Mouse (Mus musculus): ENCODE results near the gene Limk2. TPM values are rescaled to one million over a fixed set of nuclear protein-coding genes. Genes with fewer than 3 reads are reported as not detected.
A peak's percentile ranks its signal among the peaks of the same experiment; 100 is the strongest.

Gene Limk2
- polyA plus RNA-seq, 1 experiment from 2014 or later = 91.8 TPM

- H3K27me3 ChIP-seq (ENCODE audit: control insufficient read depth, insufficient read depth, low read length) = no peaks in the 10 kb centered on the region
- DNase-seq (ENCODE audit: low spot score) = no peak
- H3K9ac ChIP-seq (ENCODE audit: low read length) = no peak overlapping the region
- H3K36me3 ChIP-seq (ENCODE audit: control insufficient read depth, insufficient read depth, low read length) = peaks cover 7% of the 10 kb centered on the region
- H3K4me2 ChIP-seq (ENCODE audit: low read depth) = no peak overlapping the region
- no peaks in the 10 kb centered on the region for H3K4me1 ChIP-seq (ENCODE audit: control insufficient read depth, insufficient read depth, low read length)
- no peaks in the 10 kb centered on the region; the same call in 1 of the 2 replicates for H3K9me3 ChIP-seq (ENCODE audit: control insufficient read depth, low read length)
- no peak for ATAC-seq (ENCODE audit: insufficient read depth, low FRiP score, low TSS enrichment)
- 87% methylated on average over 3 of the region's 3 CpGs for WGBS
- no peak overlapping the region for H3K27ac ChIP-seq (ENCODE audit: low read depth, low read length)
- no peak overlapping the region for H3K4me3 ChIP-seq (ENCODE audit: low read depth, low read length)
Measured at GRCm38 (mm10) chr11:3427697-3428230, 18.8 kb upstream of the Limk2 start.

- 86% methylated on average over 4 of the region's 4 CpGs for WGBS
- no peak overlapping the region for H3K27ac ChIP-seq (ENCODE audit: low read depth, low read length)
- no peak for DNase-seq (ENCODE audit: low spot score)
- ATAC-seq (ENCODE audit: insufficient read depth, low FRiP score, low TSS enrichment) = no peak
- H3K4me3 ChIP-seq (ENCODE audit: low read depth, low read length) = no peak overlapping the region
- H3K4me2 ChIP-seq (ENCODE audit: low read depth) = no peak overlapping the region
- no peaks in the 10 kb centered on the region for H3K4me1 ChIP-seq (ENCODE audit: control insufficient read depth, insufficient read depth, low read length)
- H3K9ac ChIP-seq (ENCODE audit: low read length) = no peak overlapping the region
- H3K9me3 ChIP-seq (ENCODE audit: control insufficient read depth, low read length) = no peaks in the 10 kb centered on the region; the same call in 1 of the 2 replicates
- H3K36me3 ChIP-seq (ENCODE audit: control insufficient read depth, insufficient read depth, low read length) = peaks cover 5% of the 10 kb centered on the region
- no peaks in the 10 kb centered on the region for H3K27me3 ChIP-seq (ENCODE audit: control insufficient read depth, insufficient read depth, low read length)
Measured at GRCm38 (mm10) chr11:3422242-3422641, 13.3 kb upstream of the Limk2 start.

- no peaks in the 10 kb centered on the region; the same call in none of the 2 replicates for H3K36me3 ChIP-seq (ENCODE audit: control insufficient read depth, insufficient read depth, low read length)
Measured at GRCm38 (mm10) chr11:3418741-3419140, 9.8 kb upstream of the Limk2 start.

GRCm38 (mm10) chr11:3417795-3418194 is 8.8 kb upstream of the Limk2 start:
- 79% methylated on average over 6 of the region's 6 CpGs for WGBS
- H3K36me3 ChIP-seq (ENCODE audit: control insufficient read depth, insufficient read depth, low read length) = no peaks in the 10 kb centered on the region; the same call in none of the 2 replicates

More at GRCm38 (mm10) chr11:3418741-3419140, 9.8 kb upstream of the Limk2 start:
- no peaks in the 10 kb centered on the region; the same call in 1 of the 2 replicates for H3K9me3 ChIP-seq (ENCODE audit: control insufficient read depth, low read length)
- H3K27me3 ChIP-seq (ENCODE audit: control insufficient read depth, insufficient read depth, low read length) = no peaks in the 10 kb centered on the region
- no peak overlapping the region for H3K4me2 ChIP-seq (ENCODE audit: low read depth)
- H3K4me1 ChIP-seq (ENCODE audit: control insufficient read depth, insufficient read depth, low read length) = no peaks in the 10 kb centered on the region
- no peak overlapping the region for H3K9ac ChIP-seq (ENCODE audit: low read length)
- H3K27ac ChIP-seq (ENCODE audit: low read depth, low read length) = no peak overlapping the region
- WGBS = 81% methylated on average over 4 of the region's 4 CpGs
- ATAC-seq (ENCODE audit: insufficient read depth, low FRiP score, low TSS enrichment) (no peak), DNase-seq (ENCODE audit: low spot score) (no peak)
- no peak overlapping the region for H3K4me3 ChIP-seq (ENCODE audit: low read depth, low read length)

DNA sequence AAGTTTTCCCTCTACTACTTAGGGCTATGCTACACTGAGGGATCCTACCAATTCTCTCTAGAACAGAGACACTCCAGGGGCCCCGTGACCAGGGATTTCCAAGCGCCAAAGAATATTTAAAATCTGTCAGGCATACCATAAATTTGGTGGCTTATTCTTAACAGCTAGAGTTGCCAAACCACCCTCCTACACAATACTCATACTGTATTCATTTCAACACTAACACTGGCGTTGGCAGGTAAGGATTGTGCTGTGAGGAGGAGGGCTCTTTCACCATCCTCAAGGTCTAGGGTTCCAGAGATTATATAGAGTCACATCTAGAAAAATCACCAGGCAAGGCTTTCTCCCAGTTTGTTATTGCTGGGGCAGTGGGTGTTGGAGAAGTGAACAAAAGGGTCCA is 7.4 kb upstream of the Limk2 start:
- Histone ChIP-seq H3K9me3 (ENCODE audit: control insufficient read depth, low read length) (no peaks in the 10 kb centered on the region), H3K27me3 (ENCODE audit: control insufficient read depth, insufficient read depth, low read length) (no peaks in the 10 kb centered on the region), H3K27ac (ENCODE audit: low read depth, low read length) (no peak overlapping the region), H3K4me2 (ENCODE audit: low read depth) (no peak overlapping the region), H3K9ac (ENCODE audit: low read length) (no peak overlapping the region), H3K36me3 (ENCODE audit: control insufficient read depth, insufficient read depth, low read length) (no peaks in the 10 kb centered on the region; the same call in none of the 2 replicates), H3K4me1 (ENCODE audit: control insufficient read depth, insufficient read depth, low read length) (no peaks in the 10 kb centered on the region), H3K4me3 (ENCODE audit: low read depth, low read length) (no peak overlapping the region)
- WGBS = 95% methylated on average over 3 of the region's 3 CpGs
- DNase-seq (ENCODE audit: low spot score) (no peak), ATAC-seq (ENCODE audit: insufficient read depth, low FRiP score, low TSS enrichment) (no peak)

More at GRCm38 (mm10) chr11:3417795-3418194, 8.8 kb upstream of the Limk2 start:
- Histone ChIP-seq H3K27me3 (ENCODE audit: control insufficient read depth, insufficient read depth, low read length) (no peaks in the 10 kb centered on the region), H3K9ac (ENCODE audit: low read length) (no peak overlapping the region), H3K4me1 (ENCODE audit: control insufficient read depth, insufficient read depth, low read length) (no peaks in the 10 kb centered on the region), H3K27ac (ENCODE audit: low read depth, low read length) (no peak overlapping the region), H3K4me3 (ENCODE audit: low read depth, low read length) (no peak overlapping the region), H3K4me2 (ENCODE audit: low read depth) (no peak overlapping the region), H3K9me3 (ENCODE audit: control insufficient read depth, low read length) (no peaks in the 10 kb centered on the region)
- DNase-seq (ENCODE audit: low spot score) (no peak), ATAC-seq (ENCODE audit: insufficient read depth, low FRiP score, low TSS enrichment) (no peak)

- ATAC-seq (ENCODE audit: insufficient read depth, low FRiP score, low TSS enrichment) = no peak
- peaks cover 6% of the 10 kb centered on the region; the same call in 1 of the 2 replicates for H3K4me1 ChIP-seq (ENCODE audit: control insufficient read depth, insufficient read depth, low read length)
Measured at GRCm38 (mm10) chr11:3412111-3412510, 3.1 kb upstream of the Limk2 start.

GRCm38 (mm10) chr11:3408131-3408996 is 625 bp downstream of the Limk2 start:
- peaks cover 6% of the 10 kb centered on the region; the same call in 1 of the 2 replicates for H3K4me1 ChIP-seq (ENCODE audit: control insufficient read depth, insufficient read depth, low read length)
- no peaks in the 10 kb centered on the region for H3K36me3 ChIP-seq (ENCODE audit: control insufficient read depth, insufficient read depth, low read length)
- DNase-seq (ENCODE audit: low spot score) (no peak), ATAC-seq (ENCODE audit: insufficient read depth, low FRiP score, low TSS enrichment) (peak; percentile 53)
- peak overlapping the region; percentile 78 for H3K9ac ChIP-seq (ENCODE audit: low read length)
- H3K27me3 ChIP-seq (ENCODE audit: control insufficient read depth, insufficient read depth, low read length) = no peaks in the 10 kb centered on the region
- no peaks in the 10 kb centered on the region for H3K9me3 ChIP-seq (ENCODE audit: control insufficient read depth, low read length)
- WGBS = 5% methylated on average over 34 of the region's 34 CpGs
- peak overlapping the region; percentile 77 for H3K4me2 ChIP-seq (ENCODE audit: low read depth)
- peak overlapping the region; percentile 70 for H3K4me3 ChIP-seq (ENCODE audit: low read depth, low read length)
- H3K27ac ChIP-seq (ENCODE audit: low read depth, low read length) = 0 out of 2 replicates have a peak overlapping the region, but pooled peaks have one; percentile 53

More at GRCm38 (mm10) chr11:3412111-3412510, 3.1 kb upstream of the Limk2 start:
- Histone ChIP-seq H3K9ac (ENCODE audit: low read length) (no peak overlapping the region), H3K27ac (ENCODE audit: low read depth, low read length) (no peak overlapping the region), H3K4me2 (ENCODE audit: low read depth) (no peak overlapping the region), H3K27me3 (ENCODE audit: control insufficient read depth, insufficient read depth, low read length) (no peaks in the 10 kb centered on the region), H3K9me3 (ENCODE audit: control insufficient read depth, low read length) (no peaks in the 10 kb centered on the region), H3K36me3 (ENCODE audit: control insufficient read depth, insufficient read depth, low read length) (no peaks in the 10 kb centered on the region; the same call in 1 of the 2 replicates), H3K4me3 (ENCODE audit: low read depth, low read length) (no peak overlapping the region)
- DNase-seq (ENCODE audit: low spot score) = no peak
- 79% methylated on average over 3 of the region's 3 CpGs for WGBS

- Histone ChIP-seq H3K4me3 (ENCODE audit: low read depth, low read length) (no peak overlapping the region), H3K9ac (ENCODE audit: low read length) (no peak overlapping the region), H3K9me3 (ENCODE audit: control insufficient read depth, low read length) (no peaks in the 10 kb centered on the region), H3K4me2 (ENCODE audit: low read depth) (no peak overlapping the region), H3K4me1 (ENCODE audit: control insufficient read depth, insufficient read depth, low read length) (peaks cover 6% of the 10 kb centered on the region; the same call in 1 of the 2 replicates), H3K36me3 (ENCODE audit: control insufficient read depth, insufficient read depth, low read length) (no peaks in the 10 kb centered on the region), H3K27me3 (ENCODE audit: control insufficient read depth, insufficient read depth, low read length) (no peaks in the 10 kb centered on the region), H3K27ac (ENCODE audit: low read depth, low read length) (no peak overlapping the region)
- DNase-seq (ENCODE audit: low spot score) = no peak
- no peak for ATAC-seq (ENCODE audit: insufficient read depth, low FRiP score, low TSS enrichment)
- WGBS = 84% methylated on average over 7 of the region's 7 CpGs
Measured at GRCm38 (mm10) chr11:3404287-3405047, 4.5 kb downstream of the Limk2 start.

Measured in neural tube, embryonic 11.5 days (tissue).